Mouse (Mus musculus) thymus, postnatal 10 days (tissue): ENCODE measurements around the gene Nrm.

Source experiments
- DNase-seq, 2 experiments: peaks; one replicate each; pipeline ENCODE4 v3.0.0; 2021; ENCODE audit warnings: low spot score in 2 of 2

The Nrm gene

GRCm38 (mm10) chr17:35861198-35861857 lies at the start of gene Nrm:
TSS of gene Nrm (plus strand) at chr17:35861318.
- DNase-seq, result peak; percentile 71 to 75

- DNase-seq, result no peak
Observed at GRCm38 (mm10) chr17:35812307-35812706, 48.8 kb upstream of the Nrm start.

- no peak for DNase-seq
Observed at GRCm38 (mm10) chr17:35812736-35813135, 48.4 kb upstream of the Nrm start.

GRCm38 (mm10) chr17:35813245-35813647 lies 47.9 kb upstream of the Nrm start:
- DNase-seq, result no peak

GRCm38 (mm10) chr17:35813653-35814052 lies 47.5 kb upstream of the Nrm start:
- no peak for DNase-seq

- DNase-seq, result no peak
Observed at GRCm38 (mm10) chr17:35814678-35815077, 46.4 kb upstream of the Nrm start.

- no peak for DNase-seq
Observed at GRCm38 (mm10) chr17:35815836-35816235, 45.3 kb upstream of the Nrm start.

- DNase-seq, result no peak
Observed at GRCm38 (mm10) chr17:35816686-35817085, 44.4 kb upstream of the Nrm start.

- no peak for DNase-seq
Observed at GRCm38 (mm10) chr17:35817226-35817625, 43.9 kb upstream of the Nrm start.

GRCm38 (mm10) chr17:35820111-35820510 lies 41.0 kb upstream of the Nrm start:
- DNase-seq, result no peak

- peak; percentile 30 to 37 for DNase-seq
Observed at GRCm38 (mm10) chr17:35821439-35822430, 39.4 kb upstream of the Nrm start, which contains the start of gene Ier3. TSS of gene Ier3 (plus strand) at chr17:35821684.

GRCm38 (mm10) chr17:35822564-35822963 lies 38.6 kb upstream of the Nrm start:
- DNase-seq, result peak in 1 of 2 experiments; percentile 11

- DNase-seq, result peak; percentile 71 to 78
Observed at GRCm38 (mm10) chr17:35822964-35823937, 37.9 kb upstream of the Nrm start, which contains the start of gene Flot1. TSS of gene Flot1 (plus strand) at chr17:35823230.

- DNase-seq, result peak in 1 of 2 experiments; percentile 26
Observed at GRCm38 (mm10) chr17:35824402-35824801, 36.7 kb upstream of the Nrm start.

- no peak for DNase-seq
Observed at GRCm38 (mm10) chr17:35825109-35825850, 35.8 kb upstream of the Nrm start.

GRCm38 (mm10) chr17:35829737-35830136 lies 31.4 kb upstream of the Nrm start:
- DNase-seq, result peak; percentile 89 to 95

- DNase-seq, result no peak
Observed at GRCm38 (mm10) chr17:35832400-35833238, 28.5 kb upstream of the Nrm start.

- DNase-seq, result no peak
Observed at GRCm38 (mm10) chr17:35833239-35833751, 27.8 kb upstream of the Nrm start.

- no peak for DNase-seq
Observed at GRCm38 (mm10) chr17:35833894-35834293, 27.2 kb upstream of the Nrm start.
